Mouse (Mus musculus) liver, embryonic 16.5 days (tissue): ENCODE data around the gene Tnnt2. TPM values are rescaled to one million over a fixed set of nuclear protein-coding genes. Genes with fewer than 3 reads are reported as not detected.
A peak's percentile ranks its signal among the peaks of the same experiment; 100 is the strongest.

Experiments
- ATAC-seq: fragments of 200-750 bp; cut with Nextera tagmentation; 2 replicates; pipeline ENCODE4 v1.8.0; 2017; ENCODE audit warnings: low read depth, mild to moderate bottlenecking, moderate number of reproducible peaks, moderate library complexity
- H3K27ac ChIP-seq: fragments of 300-500 bp; sonication (generic); 2 replicates; pipeline ENCODE4 v1.5.1; 2014; ENCODE audit warnings: mild to moderate bottlenecking, low read length
- H3K27me3 ChIP-seq: fragments of 300-500 bp; sonication (generic); 2 replicates; pipeline ENCODE4 v1.6.1; 2014; ENCODE audit warnings: low read depth, low read length, mixed read lengths; ENCODE audit not compliant: control insufficient read depth, insufficient read depth
- H3K36me3 ChIP-seq: fragments of 300-500 bp; sonication (generic); 2 replicates; pipeline ENCODE4 v1.6.1; 2014; ENCODE audit warnings: mild to moderate bottlenecking; ENCODE audit not compliant: control insufficient read depth, insufficient read depth
- H3K4me1 ChIP-seq: fragments of 300-500 bp; sonication (generic); 2 replicates; pipeline ENCODE4 v1.6.1; 2014; ENCODE audit warnings: low read depth, low read length, mixed read lengths; ENCODE audit not compliant: control insufficient read depth
- H3K4me2 ChIP-seq: fragments of 300-500 bp; sonication (generic); 2 replicates; pipeline ENCODE4 v1.6.1; 2014; ENCODE audit warnings: low read depth, low read length, mixed read lengths
- H3K4me3 ChIP-seq: fragments of 300-500 bp; sonication (generic); 2 replicates; pipeline ENCODE4 v1.5.1; 2014; ENCODE audit warnings: low read depth, mild to moderate bottlenecking, low read length
- H3K9ac ChIP-seq: fragments of 300-500 bp; sonication (generic); 2 replicates; pipeline ENCODE4 v1.6.1; 2014; ENCODE audit warnings: low read depth, low read length
- H3K9me3 ChIP-seq: fragments of 300-500 bp; sonication (generic); replicated peaks from 2 replicates; pipeline ENCODE4 v1.6.1; 2016; ENCODE audit warnings: low read length; ENCODE audit not compliant: control insufficient read depth
- WGBS: fragments of 180-500 bp; shearing (Covaris S2); extraction: QIAGEN DNeasy Blood & Tissue Kit; methylation state at CpG from one replicate; pipeline ENCODE4 v1.1.7; 2014; ENCODE audit not compliant: insufficient replicate concordance; 5-methylcytosine and 5-hydroxymethylcytosine counted together
- polyA plus RNA-seq: library from polyadenylated mRNA; unstranded; fragments of >200 nt; fragmentation: Nextera tagmentation; extraction: Ambion mirVana; gene quantifications from 2 replicates; pipeline ENCODE4 v1.2.1, GENCODE M21; 2015

Gene Tnnt2
- polyA plus RNA-seq, result 3.6 and 5.9 TPM in 2 replicates

DNA sequence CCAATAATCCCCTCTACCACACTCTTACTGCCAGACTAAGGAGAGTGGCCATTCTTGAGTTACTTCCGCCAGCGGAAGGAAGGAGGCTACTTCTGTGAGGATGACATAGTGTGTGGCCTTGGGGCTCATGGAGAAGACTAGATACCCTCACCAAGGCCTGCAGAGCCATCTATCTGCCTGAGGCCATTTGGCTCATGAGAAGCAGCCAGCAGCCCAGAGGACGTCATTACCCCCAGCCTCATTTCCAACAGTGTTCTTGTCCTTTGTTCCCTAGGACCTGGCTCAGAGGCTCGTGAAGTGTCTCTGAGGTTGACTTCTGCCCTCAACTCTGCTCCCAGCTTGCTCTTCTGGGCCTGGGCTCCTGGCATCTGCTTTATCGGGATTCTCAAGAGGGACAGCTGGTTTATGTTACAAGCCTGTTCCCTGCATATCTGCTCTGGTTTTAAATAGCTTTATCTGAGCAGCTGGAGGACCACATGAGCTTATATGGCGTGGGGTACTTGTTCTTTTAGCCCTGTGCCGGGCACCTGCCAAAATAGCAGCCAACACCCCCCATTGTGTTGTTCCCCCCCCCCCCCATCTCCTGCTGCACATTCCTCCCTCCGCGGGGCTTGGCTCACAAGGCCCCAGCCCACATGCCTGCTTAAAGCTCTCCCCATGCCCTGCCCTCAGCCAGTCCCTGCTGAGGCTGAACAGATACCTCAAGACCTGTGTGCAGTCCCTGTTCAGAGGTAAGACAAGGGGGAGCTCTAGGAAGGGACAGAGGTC is at the start of gene Tnnt2:
TSS of gene Tnnt2 (plus strand) at position 639 of the 768 bp plus-strand sequence.
- ATAC-seq, result no peak
- H3K27me3 ChIP-seq, result no peaks in the 10 kb centered on the region; the same call in 1 of the 2 replicates
- H3K9me3 ChIP-seq, result no peaks in the 10 kb centered on the region
- no peak within 1 kb of the TSS for H3K4me2 ChIP-seq
- no peak within 1 kb of the TSS for H3K4me3 ChIP-seq
- H3K27ac ChIP-seq, result no peak within 1 kb of the TSS
- WGBS, result 45% methylated on average over 9 of the region's 9 CpGs
- no peaks in the 10 kb centered on the region for H3K36me3 ChIP-seq
- H3K9ac ChIP-seq, result no peak within 1 kb of the TSS
- no peaks in the 10 kb centered on the region for H3K4me1 ChIP-seq

GRCm38 (mm10) chr1:135787799-135788198 is 48.4 kb upstream of the Tnnt2 start:
- Histone ChIP-seq H3K27me3 (no peaks in the 10 kb centered on the region), H3K9ac (no peak overlapping the region), H3K9me3 (no peaks in the 10 kb centered on the region), H3K4me2 (no peak overlapping the region), H3K36me3 (no peaks in the 10 kb centered on the region), H3K4me1 (peaks cover 9% of the 10 kb centered on the region), H3K4me3 (no peak overlapping the region), H3K27ac (no peak overlapping the region)
- 47% methylated on average over 3 of the region's 3 CpGs for WGBS
- no peak for ATAC-seq

- Histone ChIP-seq H3K27ac (no peak overlapping the region), H3K4me3 (no peak overlapping the region), H3K4me2 (peak overlapping the region; percentile 6; the same call in 1 of the 2 replicates), H3K36me3 (no peaks in the 10 kb centered on the region), H3K9ac (no peak overlapping the region), H3K4me1 (peaks cover 13% of the 10 kb centered on the region), H3K27me3 (peaks cover 6% of the 10 kb centered on the region), H3K9me3 (no peaks in the 10 kb centered on the region)
- no peak for ATAC-seq
- WGBS, result 13% methylated on average over 10 of the region's 10 CpGs
These were observed 47.4 kb upstream of the Tnnt2 start for GRCm38 (mm10) chr1:135788708-135789107.

GRCm38 (mm10) chr1:135789815-135790214 is 46.3 kb upstream of the Tnnt2 start:
- Histone ChIP-seq H3K9me3 (no peaks in the 10 kb centered on the region), H3K9ac (no peak overlapping the region), H3K27ac (no peak overlapping the region), H3K36me3 (no peaks in the 10 kb centered on the region), H3K4me2 (no peak overlapping the region), H3K27me3 (peaks cover 17% of the 10 kb centered on the region), H3K4me3 (no peak overlapping the region), H3K4me1 (peaks cover 13% of the 10 kb centered on the region)
- no peak for ATAC-seq
- WGBS, result 10% methylated on average over 5 of the region's 5 CpGs

GRCm38 (mm10) chr1:135792143-135792939 is 43.8 kb upstream of the Tnnt2 start:
- Histone ChIP-seq H3K4me3 (no peak overlapping the region), H3K36me3 (no peaks in the 10 kb centered on the region), H3K9ac (no peak overlapping the region), H3K27me3 (peaks cover 21% of the 10 kb centered on the region), H3K27ac (no peak overlapping the region), H3K4me2 (no peak overlapping the region), H3K9me3 (no peaks in the 10 kb centered on the region), H3K4me1 (peaks cover 13% of the 10 kb centered on the region)
- WGBS, result 52% methylated on average over 13 of the region's 13 CpGs
- no peak for ATAC-seq

- Histone ChIP-seq H3K36me3 (no peaks in the 10 kb centered on the region), H3K27ac (no peak overlapping the region), H3K4me2 (peak overlapping the region; percentile 64; the same call in 1 of the 2 replicates), H3K4me3 (peak overlapping the region; percentile 22), H3K9ac (no peak overlapping the region), H3K9me3 (no peaks in the 10 kb centered on the region), H3K4me1 (peaks cover 8% of the 10 kb centered on the region), H3K27me3 (peaks cover 21% of the 10 kb centered on the region)
- no peak for ATAC-seq
- WGBS, result 12% methylated on average over 27 of the region's 27 CpGs
These were observed 42.6 kb upstream of the Tnnt2 start for GRCm38 (mm10) chr1:135793370-135794215.

DNA sequence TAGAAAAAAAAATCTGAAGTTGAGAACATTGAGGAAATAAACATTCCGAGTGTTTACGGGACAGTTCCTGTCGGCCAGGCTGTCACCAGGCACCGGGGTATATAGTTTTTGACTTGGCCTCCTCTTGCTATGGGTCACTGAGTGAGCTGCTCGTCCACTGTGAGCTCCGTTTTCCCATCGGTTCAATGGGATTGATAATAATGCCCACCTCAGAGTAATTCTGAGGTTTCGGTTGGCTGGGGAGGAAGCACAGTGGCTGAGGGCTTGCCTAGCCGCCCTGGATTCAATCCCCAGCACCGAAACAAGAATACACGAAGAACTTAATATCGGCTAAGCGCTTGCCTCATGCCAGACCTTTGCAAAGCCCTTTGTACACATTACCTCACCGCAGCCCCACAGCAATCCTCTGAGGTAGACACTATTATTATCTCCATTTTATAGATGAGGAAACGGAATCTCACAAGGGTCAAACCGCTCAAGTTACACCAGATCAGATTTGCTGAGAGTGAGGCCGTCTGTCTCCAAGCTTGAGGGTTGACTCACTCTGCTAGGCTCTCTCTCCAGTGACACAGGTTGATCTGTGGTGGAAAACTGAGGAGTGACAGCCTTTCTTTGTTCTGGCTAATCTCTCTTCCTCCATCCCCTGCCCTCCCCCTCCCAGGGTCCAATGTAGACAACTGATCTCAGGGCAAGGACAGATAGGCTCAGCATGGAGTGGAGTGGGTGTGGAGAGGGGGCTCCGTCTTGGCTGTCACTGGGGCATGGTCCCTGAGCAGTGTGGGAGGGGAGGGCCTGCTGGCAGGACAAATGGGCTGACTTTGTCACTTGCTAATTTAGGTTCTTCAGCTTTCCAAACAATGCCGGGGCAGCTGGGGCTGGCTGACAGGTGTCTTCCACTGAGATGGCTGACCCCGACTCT is 41.7 kb upstream of the Tnnt2 start:
- Histone ChIP-seq H3K36me3 (no peaks in the 10 kb centered on the region), H3K4me1 (peaks cover 4% of the 10 kb centered on the region), H3K9me3 (no peaks in the 10 kb centered on the region), H3K4me2 (peak overlapping the region; percentile 64; the same call in 1 of the 2 replicates), H3K27ac (no peak overlapping the region), H3K4me3 (peak overlapping the region; percentile 22; the same call in 1 of the 2 replicates), H3K27me3 (peaks cover 21% of the 10 kb centered on the region), H3K9ac (no peak overlapping the region)
- no peak for ATAC-seq
- WGBS, result 14% methylated on average over 20 of the region's 20 CpGs

- no peak overlapping the region for H3K4me3 ChIP-seq
- no peaks in the 10 kb centered on the region for H3K36me3 ChIP-seq
- WGBS, result 50% methylated on average over 1 of the region's 1 CpGs
- H3K4me1 ChIP-seq, result peaks cover 8% of the 10 kb centered on the region
- H3K4me2 ChIP-seq, result no peak overlapping the region
- no peak overlapping the region for H3K9ac ChIP-seq
- no peak overlapping the region for H3K27ac ChIP-seq
- H3K27me3 ChIP-seq, result peaks cover 17% of the 10 kb centered on the region
- H3K9me3 ChIP-seq, result no peaks in the 10 kb centered on the region
- ATAC-seq, result no peak
These were observed 37.7 kb upstream of the Tnnt2 start for GRCm38 (mm10) chr1:135798492-135798891.
